Mouse (Mus musculus) B cell, adult 2 months (primary cell): ENCODE data around the gene Nsg2.
A peak's percentile ranks its signal among the peaks of the same experiment; 100 is the strongest.

ENCODE experiments used
- DNase-seq, 2 experiments: peaks; one replicate each; pipeline ENCODE4 v3.0.0; 2022

Gene Nsg2

GRCm38 (mm10) chr11:32013014-32013427, 12.8 kb downstream of the Nsg2 start:
- DNase-seq: no peak

DNA sequence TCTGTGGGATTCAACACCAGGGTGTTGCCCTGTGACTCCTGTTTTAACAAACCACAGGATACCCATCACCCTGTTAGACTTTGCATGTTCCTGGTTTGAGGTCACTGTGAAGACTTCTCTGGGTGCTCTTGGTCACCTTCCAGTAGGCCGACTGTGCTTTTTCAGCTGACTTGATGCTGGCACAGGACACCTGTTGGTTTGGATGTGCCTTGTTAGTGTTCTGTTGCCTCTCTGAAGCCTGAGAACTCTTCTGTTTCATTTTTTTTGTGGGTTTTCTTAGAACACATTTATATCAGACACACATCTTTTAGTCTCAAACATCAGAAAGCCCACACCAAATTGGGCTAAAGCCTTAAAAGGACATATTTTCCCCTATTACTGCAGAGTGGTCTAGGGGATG, 13.3 kb downstream of the Nsg2 start:
- no peak for DNase-seq

DNA sequence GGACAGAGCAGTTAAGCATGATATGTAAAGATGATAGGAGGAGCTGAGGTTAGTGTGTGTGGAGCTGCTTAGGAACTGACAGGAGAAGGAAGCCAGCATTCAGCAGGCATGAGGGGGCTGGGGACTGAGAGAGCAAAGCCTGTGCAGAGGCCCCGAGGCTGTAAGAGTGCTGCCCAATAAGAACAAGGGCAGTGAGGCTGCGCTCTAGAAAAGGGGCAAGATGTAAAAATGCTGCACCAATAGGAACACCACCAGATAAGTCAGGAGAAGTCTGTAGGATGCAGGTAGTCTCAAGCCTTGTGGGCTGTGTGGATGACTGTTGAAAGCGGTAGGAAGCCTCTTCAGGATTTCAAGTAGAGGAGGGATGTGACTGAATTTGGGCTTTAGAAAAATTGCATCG, 17.9 kb downstream of the Nsg2 start:
- no peak for DNase-seq

DNA sequence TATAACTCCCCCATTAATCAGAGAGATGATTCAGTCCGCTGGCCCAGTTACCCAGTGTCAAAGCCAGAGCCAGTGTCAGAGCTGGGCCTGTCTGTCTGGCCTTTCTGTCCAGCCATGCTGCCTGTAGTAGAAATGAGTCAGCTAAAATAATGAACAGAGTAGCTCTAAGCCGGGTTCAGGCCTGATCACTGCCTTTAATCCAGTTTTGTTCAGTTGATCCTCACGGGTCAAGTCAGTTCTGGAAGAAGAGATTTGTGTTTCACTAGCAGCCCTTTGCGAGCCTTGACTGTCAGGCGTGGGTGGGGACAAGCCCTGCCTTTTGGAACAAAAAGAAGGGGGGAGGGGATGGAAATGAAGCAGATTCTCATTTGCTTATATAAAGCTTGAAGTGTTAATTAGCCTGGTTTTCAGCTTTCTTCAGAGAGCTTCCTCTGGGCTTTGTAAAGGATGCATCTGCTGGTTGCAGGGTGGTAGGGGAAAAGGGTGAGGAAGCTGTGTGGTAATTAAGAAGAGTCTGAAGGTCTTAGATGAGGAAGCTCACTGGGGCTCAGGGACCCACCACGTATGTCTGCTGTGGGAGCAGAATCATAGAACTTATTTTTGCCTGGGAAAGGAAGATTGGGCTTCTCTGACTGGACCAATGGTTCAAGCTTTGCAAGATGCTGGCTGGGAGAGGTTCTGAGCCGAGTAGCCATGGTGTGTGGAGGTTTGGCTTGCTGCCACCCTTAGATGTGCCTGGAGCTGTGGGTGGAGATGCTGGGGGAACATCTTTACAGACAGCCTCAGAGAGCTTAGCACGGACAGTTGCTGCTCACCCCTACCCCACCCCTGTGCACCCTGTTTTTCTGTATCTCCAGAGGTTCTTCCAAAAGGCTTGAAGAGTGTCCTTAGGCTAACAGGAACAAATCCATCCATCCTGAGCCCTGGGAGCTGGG, 20.0 kb downstream of the Nsg2 start:
- DNase-seq: no peak

DNA sequence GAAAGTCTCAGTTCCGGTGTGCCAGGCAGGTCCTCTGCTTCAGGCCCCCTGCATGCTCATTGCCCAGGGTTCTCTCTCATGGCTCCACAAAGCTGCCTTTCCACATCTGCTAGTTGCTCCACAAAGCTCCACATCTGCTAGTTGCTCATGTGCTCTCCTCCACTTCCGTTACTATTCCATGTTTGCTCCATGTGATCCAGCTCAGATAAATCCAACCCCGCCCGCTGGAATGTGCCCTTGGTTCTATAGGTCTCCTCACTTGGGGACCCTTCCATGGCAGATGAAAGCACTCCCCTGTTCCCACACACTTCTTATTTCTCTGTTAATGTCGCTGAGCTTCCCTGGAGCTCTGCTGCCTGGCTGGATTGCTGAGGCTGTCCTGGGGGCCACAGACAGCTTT, 26.4 kb downstream of the Nsg2 start:
- no peak for DNase-seq

DNA sequence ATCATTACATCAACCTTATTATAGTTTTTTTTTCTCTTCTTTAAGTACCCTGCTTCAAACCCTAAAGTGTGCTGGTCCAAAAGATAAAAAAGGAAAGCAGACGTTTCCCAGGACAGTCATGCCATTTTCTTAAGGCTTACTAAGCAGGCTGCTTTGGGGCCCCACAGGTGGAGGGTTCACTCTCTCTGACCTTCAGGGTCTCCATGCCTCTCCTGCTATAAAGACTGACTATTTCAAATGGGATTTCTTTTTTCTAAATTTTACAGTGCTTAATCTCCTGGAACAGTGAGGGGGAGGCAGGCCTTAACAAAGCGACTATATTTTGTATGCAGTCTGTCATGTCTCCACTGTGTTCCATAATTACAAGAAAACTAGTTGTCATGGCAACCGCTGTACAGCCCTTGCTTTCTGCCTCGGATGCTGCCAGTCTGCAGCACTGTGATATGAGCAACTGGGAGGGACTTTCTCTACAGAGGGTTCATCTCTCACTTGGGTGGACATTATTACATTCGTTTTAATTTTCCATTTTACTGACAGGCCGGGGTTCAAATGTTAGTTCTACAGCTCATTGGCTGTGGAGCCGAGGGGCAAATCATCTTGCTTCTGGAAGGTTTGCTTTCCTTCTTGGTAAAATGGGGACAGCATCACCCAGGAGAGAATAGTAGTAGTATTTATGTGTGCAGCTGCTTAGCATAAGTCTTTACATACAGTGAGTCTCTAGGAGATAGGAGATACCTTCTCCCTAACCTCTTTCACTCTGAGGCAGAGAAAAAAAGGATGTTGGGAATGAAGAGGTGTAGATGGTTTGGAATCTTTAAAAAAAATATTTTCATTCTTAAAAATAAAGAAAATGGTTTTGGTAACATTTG, 27.4 kb downstream of the Nsg2 start:
- DNase-seq: no peak

DNA sequence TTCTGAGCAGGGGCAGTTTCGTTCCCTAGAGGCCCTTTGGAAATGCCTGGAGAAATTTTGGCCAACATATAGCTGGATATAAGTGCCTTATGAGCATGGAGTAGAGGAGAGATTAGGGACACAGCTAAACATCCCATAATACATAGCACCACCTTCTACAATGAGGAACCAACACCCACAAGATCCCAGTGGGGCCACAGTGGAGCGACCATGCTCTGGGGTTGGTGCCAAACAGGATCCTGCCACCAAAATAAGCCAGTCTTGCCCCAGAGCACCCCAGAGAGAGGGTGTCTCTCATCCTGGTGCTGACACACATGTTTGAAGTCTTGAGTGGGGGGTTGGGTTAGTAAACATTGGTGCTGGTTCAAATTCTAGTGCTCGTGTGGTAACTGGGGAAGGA, 28.3 kb downstream of the Nsg2 start:
- DNase-seq: no peak

- no peak for DNase-seq
These were observed 29.1 kb downstream of the Nsg2 start for GRCm38 (mm10) chr11:32029356-32029755.

GRCm38 (mm10) chr11:32031396-32031795, 31.1 kb downstream of the Nsg2 start:
- no peak for DNase-seq

DNA sequence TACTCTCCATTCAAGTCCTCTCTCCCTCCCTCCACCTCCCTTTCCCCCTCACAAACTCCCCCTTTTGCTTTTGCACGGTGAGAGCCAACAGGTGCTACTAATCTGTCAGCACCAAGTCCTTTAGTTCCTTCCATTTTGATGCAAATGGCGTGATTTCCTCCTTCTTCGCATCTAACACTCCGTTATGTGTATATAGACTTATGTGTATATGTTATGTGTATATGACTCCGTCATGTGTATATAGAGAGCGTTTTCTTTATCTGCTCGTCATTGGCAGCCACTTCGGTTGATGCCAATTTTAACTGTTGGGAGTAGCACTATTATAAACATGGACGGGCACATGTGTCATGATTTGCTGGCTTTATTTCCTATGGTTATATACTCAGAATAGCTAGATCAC, 31.8 kb downstream of the Nsg2 start:
- DNase-seq: no peak

DNA sequence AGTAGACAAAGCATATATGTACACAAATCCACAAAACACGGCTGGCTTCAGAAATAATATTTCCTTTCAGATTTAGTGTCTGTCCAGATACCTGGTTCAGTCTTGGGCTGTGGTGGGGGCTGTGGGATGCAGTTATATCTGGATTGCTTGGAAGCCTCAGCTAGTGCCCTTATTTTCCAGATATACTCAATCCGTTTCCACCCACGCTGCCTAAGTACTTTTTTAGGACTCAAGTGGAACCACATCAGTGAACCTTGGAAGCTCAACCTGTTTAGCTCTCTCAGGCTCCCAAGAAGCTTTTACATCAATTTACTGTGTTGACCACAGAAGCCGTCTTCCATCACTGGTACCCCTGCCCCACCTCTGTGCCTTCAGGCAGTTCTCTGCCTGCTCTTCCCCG, 35.6 kb downstream of the Nsg2 start:
- DNase-seq: no peak

DNA sequence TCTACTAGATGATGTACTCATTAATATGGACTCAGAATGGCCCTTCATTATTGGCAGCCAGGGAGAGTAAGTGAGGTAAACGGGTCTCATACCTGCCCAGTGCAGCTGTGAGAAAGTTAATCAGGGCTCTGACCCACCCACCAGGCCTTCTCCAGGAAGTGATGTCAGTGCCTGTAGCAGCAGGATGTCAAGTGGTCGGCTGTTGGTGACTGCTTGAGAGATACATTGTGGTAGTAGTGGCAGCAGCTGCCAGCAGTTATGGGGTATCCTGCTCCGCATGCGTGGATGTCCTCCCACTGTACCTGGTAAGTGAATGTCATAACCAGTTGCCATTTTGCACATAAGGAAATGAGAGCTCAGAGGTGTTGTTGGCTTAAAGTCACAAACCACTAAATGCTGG, 39.4 kb downstream of the Nsg2 start:
- DNase-seq: peak; percentile 46 to 49

DNA sequence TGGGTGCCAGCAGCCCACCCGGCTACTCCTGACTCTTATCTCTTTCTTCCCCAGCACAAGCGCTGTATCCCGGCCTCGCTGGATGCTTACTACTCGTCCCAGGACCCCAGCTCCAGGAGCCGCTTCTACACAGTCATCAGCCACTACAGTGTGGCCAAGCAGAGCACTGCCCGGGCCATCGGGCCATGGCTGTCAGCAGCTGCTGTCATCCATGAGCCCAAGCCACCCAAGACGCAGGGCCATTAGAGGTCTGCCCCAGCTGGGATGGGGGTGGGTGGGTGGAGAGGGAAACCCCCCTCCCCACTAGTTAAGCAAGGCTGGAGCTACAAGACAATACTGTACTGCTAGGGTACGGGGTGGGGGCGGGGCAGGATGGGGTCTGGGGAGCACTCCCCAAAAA, 57.1 kb downstream of the Nsg2 start:
- no peak for DNase-seq

GRCm38 (mm10) chr11:32057861-32058260, 57.6 kb downstream of the Nsg2 start:
- DNase-seq: no peak

DNA sequence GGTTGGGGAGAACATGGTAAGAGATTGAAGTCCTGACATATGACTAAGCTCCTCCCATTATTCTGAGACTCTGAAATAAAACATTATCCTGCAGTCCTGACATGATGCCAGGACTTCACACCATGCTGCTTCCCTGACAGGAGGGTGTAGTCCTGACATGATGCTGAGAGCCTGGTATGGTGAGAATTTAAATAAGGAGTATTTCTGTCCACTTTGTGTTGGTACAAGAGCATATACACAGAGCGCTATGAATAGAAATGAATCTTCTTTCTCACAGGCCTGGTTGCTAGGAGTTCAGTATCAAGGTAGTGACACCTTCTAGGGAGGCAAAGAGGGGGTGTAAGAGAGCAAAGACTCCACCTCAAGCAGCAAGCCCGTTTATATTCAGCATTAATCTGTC, 60.8 kb downstream of the Nsg2 start:
- DNase-seq: no peak

DNA sequence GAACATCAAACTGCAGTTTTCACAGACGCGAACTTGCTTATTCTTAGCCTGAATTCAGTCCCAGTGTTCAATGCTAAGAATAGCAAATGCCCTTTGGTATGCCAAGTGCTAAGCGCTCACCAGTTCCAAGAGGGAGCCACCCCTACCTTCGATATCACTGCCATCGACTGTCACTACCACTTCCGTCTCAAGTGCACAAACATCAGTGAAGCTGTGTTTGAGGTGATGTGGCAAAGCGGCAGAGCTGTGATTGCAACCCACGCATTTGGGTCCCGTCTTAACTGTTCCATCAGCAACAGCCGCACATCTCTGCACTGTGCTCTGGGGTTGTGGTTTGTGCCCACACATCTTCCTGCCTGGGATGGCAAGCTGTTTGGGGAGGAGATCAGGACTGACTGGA, 61.6 kb downstream of the Nsg2 start:
- DNase-seq: no peak

- DNase-seq: no peak
These were observed 63.7 kb downstream of the Nsg2 start for GRCm38 (mm10) chr11:32063775-32064510.

DNA sequence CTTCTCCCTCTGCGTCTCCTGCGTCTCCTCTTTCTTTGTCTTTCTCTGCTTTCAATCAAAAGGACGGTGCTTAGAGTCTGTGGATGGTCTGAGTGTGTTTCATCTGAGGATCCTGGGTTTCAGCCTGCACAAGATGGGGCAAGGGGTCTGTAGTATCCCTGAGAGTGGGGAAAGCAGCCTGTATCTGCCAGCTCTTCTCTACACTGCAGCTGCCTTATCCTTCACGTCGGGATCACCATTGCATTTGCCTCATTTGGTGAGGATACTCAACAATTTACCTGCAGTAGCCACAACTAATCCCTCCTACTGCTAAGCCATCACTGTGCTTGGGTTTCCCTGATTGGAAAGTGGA, 64.2 kb downstream of the Nsg2 start:
- no peak for DNase-seq

- no peak for DNase-seq
These were observed 68.7 kb downstream of the Nsg2 start for GRCm38 (mm10) chr11:32068736-32069490.

DNA sequence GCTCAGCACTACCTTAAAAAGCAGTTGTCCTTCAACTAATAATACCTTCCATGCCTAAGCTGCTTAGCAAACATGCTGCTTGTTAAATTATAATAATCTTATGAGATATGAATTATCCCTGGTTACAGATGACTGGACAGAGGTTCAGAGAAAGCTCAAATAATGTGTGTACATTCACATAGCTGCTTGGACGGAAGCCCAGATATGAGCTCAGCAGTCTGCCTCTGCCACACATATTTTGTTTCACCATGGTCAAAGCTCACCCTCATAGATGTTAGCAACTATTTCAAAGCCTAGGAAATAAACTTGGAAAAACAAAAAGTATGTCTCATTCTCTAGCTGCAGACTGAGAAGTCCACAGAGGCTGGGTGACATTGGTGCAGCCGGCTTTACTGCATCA, 74.9 kb downstream of the Nsg2 start:
- no peak for DNase-seq

GRCm38 (mm10) chr11:32083462-32083861, 83.2 kb downstream of the Nsg2 start:
- DNase-seq: no peak

GRCm38 (mm10) chr11:32086525-32086924, 86.3 kb downstream of the Nsg2 start:
- DNase-seq: no peak

DNA sequence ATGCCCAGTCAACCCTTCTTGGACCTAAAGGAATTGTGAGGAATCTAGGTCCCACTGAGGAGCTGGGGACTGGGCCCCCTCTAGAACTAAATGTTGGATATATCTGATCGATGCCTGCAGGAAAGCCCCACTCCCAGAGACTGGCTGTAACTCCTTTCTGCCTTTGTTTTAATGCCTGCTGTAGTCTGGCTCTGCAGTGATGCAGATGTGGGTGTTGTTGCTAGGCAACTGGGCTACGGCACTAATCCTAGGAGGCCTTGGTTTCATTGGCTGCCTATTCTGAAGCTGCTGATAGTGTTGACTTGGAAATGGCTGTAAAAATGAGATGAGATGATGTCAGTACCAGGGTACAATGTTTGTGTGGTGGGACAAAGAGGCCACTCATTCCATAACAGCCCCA, 87.1 kb downstream of the Nsg2 start:
- no peak for DNase-seq
